ENCODE assay signal across 8 mouse cellular contexts in genomic region chr11:48799921-48800701, GRCm38 (mm10). TPM values are rescaled to one million over a fixed set of nuclear protein-coding genes. Genes with fewer than 3 reads are reported as not detected.
DNase-seq lines count a peak whose midpoint lies in the region; ATAC-seq lines count a peak whose summit lies in the region.

Rack1 (plus strand) TSS chr11:48800332.

- no peaks in the 10 kb centered on the region for H3K9me3 ChIP-seq in intestine, embryonic 16.5 days (ENCODE audit: control insufficient read depth, low read length)

- peaks cover 26% of the 10 kb centered on the region for H3K4me1 ChIP-seq in intestine, embryonic 16.5 days (ENCODE audit: control insufficient read depth, insufficient read depth, low read length)

- peaks cover 10% of the 10 kb centered on the region; the same call in 1 of the 2 replicates for H3K36me3 ChIP-seq in intestine, embryonic 16.5 days (ENCODE audit: control insufficient read depth, insufficient read depth, low read length)

- peak; percentile 92 for DNase-seq in adrenal gland, postnatal 10 days
- DNase-seq in embryo, embryonic 9.5 days (ENCODE audit: extremely low spot score): peak; percentile 95
- peak; percentile 65 to 86 for DNase-seq in gastrocnemius, postnatal 4 days (ENCODE audit: low spot score in 2 of 2)
- peak; percentile 92 to 96 for DNase-seq in left cerebral cortex, postnatal 25 days (ENCODE audit: low spot score in 2 of 2)
- peak; percentile 90 for DNase-seq in mesoderm, embryonic 11.5 days (ENCODE audit: low read depth, low spot score)
- peak; percentile 93 for DNase-seq in right cerebral cortex, postnatal 25 days
- DNase-seq in urinary bladder, postnatal 36 days (ENCODE audit: low spot score in 2 of 2): peak; percentile 87

- H3K4me2 ChIP-seq in intestine, embryonic 16.5 days (ENCODE audit: low read depth, low read length): peak within 1 kb of the TSS; percentile 77

- peak; percentile 91 for ATAC-seq in intestine, embryonic 16.5 days

- peak within 1 kb of the TSS; percentile 88 for H3K4me3 ChIP-seq in intestine, embryonic 16.5 days (ENCODE audit: low read length)

- H3K9ac ChIP-seq in intestine, embryonic 16.5 days (ENCODE audit: low read depth, low read length): peak within 1 kb of the TSS; percentile 91

- under 1% methylated on average over 47 of the region's 47 CpGs for WGBS in intestine, embryonic 16.5 days

- no peaks in the 10 kb centered on the region for H3K27me3 ChIP-seq in intestine, embryonic 16.5 days (replicated peaks; ENCODE audit: control insufficient read depth, insufficient read depth, low read length)

- intact Hi-C loops in left cerebral cortex, postnatal 25 days (cut with DNase I): loop anchor here (1.0 to 10.0 kb wide), 2 partner anchors 17 to 455 kb away; partner anchors contain the start of gene Trim41

- H3K27ac ChIP-seq in intestine, embryonic 16.5 days (ENCODE audit: low read length): peak within 1 kb of the TSS; percentile 99

RNA-seq across cellular contexts. Expression of gene Rack1, which starts in this region (rescaled TPM):
- total RNA-seq in adrenal gland, postnatal 10 days (2021): 100 to 1,000 TPM; 805 to 857 TPM
- 100 to 1,000 TPM; 692 to 818 TPM for total RNA-seq in gastrocnemius, postnatal 4 days (2021)
- 713 and 755 TPM in 2 replicates for polyA plus RNA-seq in intestine, embryonic 16.5 days (2015; fragmentation: Nextera tagmentation; extraction: Ambion mirVana)
- 100 to 1,000 TPM; 223 to 235 TPM for total RNA-seq in left cerebral cortex, postnatal 25 days (2021)

Comparison
In these comparisons a context has a peak if more than half of its experiments do, and no peak if none do; other contexts are left out.
1. Peak in every context shown above with its lines: DNase-seq, ATAC-seq, H3K4me3 ChIP-seq and H3K27ac ChIP-seq.